Mouse (Mus musculus): ENCODE data around the gene Nav2. TPM values are rescaled to one million over a fixed set of nuclear protein-coding genes. Genes with fewer than 3 reads are reported as not detected.

Nav2 gene
- total and polyA plus RNA-seq, 3 experiments, result 20.4 to 49.9 (median 34.4) TPM

GRCm38 (mm10) chr7:49183696-49184095, 275.2 kb downstream of the Nav2 start:
- TF ChIP-seq EP300 (IDR thresholded peaks at IDR 0.05; ENCODE audit: insufficient read depth, low read depth, low read length) (no peak), CTCF (IDR thresholded peaks at IDR 0.05) (no peak), POLR2A (IDR thresholded peaks at IDR 0.05; ENCODE audit: insufficient read depth, low read depth, low read length) (no peak)
- Histone ChIP-seq H3K4me3 (no peak overlapping the region), H3K79me2 (replicated peaks; ENCODE audit: control insufficient read depth, insufficient read depth, low read length) (no peaks in the 10 kb centered on the region), H3K9ac (ENCODE audit: low read depth, low read length) (no peak overlapping the region), H3K27me3 (ENCODE audit: control insufficient read depth, insufficient read depth, low read length) (no peaks in the 10 kb centered on the region), H3K36me3 (ENCODE audit: control insufficient read depth, insufficient read depth, low read length) (no peaks in the 10 kb centered on the region), H3K4me1 (ENCODE audit: control insufficient read depth, insufficient read depth, low read length) (peaks cover 2% of the 10 kb centered on the region; the same call in 1 of the 2 replicates), H3K27ac (no peak overlapping the region)
- WGBS, result 51% methylated on average over 5 of the region's 5 CpGs
- intact Hi-C loops (cut with DNase I), result no loop called here
- no peak for DNase-seq

- H3K4me3 ChIP-seq, result no peak overlapping the region
- H3K9ac ChIP-seq (ENCODE audit: low read depth, low read length), result no peak overlapping the region
- intact Hi-C loops (cut with DNase I), result no loop called here
- H3K79me2 ChIP-seq (replicated peaks; ENCODE audit: control insufficient read depth, insufficient read depth, low read length), result no peaks in the 10 kb centered on the region
- H3K36me3 ChIP-seq (ENCODE audit: control insufficient read depth, insufficient read depth, low read length), result no peaks in the 10 kb centered on the region
- H3K27me3 ChIP-seq (ENCODE audit: control insufficient read depth, insufficient read depth, low read length), result no peaks in the 10 kb centered on the region
- DNase-seq, result no peak
- 85% methylated on average over 5 of the region's 5 CpGs for WGBS
- TF ChIP-seq CTCF (IDR thresholded peaks at IDR 0.05) (no peak), EP300 (IDR thresholded peaks at IDR 0.05; ENCODE audit: insufficient read depth, low read depth, low read length) (no peak), POLR2A (IDR thresholded peaks at IDR 0.05; ENCODE audit: insufficient read depth, low read depth, low read length) (no peak)
- peaks cover 2% of the 10 kb centered on the region; the same call in 1 of the 2 replicates for H3K4me1 ChIP-seq (ENCODE audit: control insufficient read depth, insufficient read depth, low read length)
- H3K27ac ChIP-seq, result no peak overlapping the region
These were observed 277.5 kb downstream of the Nav2 start for GRCm38 (mm10) chr7:49185991-49186390.

GRCm38 (mm10) chr7:49189364-49189763, 280.8 kb downstream of the Nav2 start:
- no peak for TF ChIP-seq CTCF (IDR thresholded peaks at IDR 0.05)
- TF ChIP-seq EP300 (IDR thresholded peaks at IDR 0.05; ENCODE audit: insufficient read depth, low read depth, low read length), result no peak
- TF ChIP-seq POLR2A (IDR thresholded peaks at IDR 0.05; ENCODE audit: insufficient read depth, low read depth, low read length), result no peak
- H3K9ac ChIP-seq (ENCODE audit: low read depth, low read length), result no peak overlapping the region
- no peak for DNase-seq
- no peaks in the 10 kb centered on the region; the same call in 1 of the 2 replicates for H3K4me1 ChIP-seq (ENCODE audit: control insufficient read depth, insufficient read depth, low read length)
- no peaks in the 10 kb centered on the region for H3K27me3 ChIP-seq (ENCODE audit: control insufficient read depth, insufficient read depth, low read length)
- H3K27ac ChIP-seq, result no peak overlapping the region
- WGBS, result 92% methylated on average over 5 of the region's 5 CpGs
- H3K79me2 ChIP-seq (replicated peaks; ENCODE audit: control insufficient read depth, insufficient read depth, low read length), result no peaks in the 10 kb centered on the region
- H3K4me3 ChIP-seq, result no peak overlapping the region
- intact Hi-C loops (cut with DNase I), result no loop called here
- H3K36me3 ChIP-seq (ENCODE audit: control insufficient read depth, insufficient read depth, low read length), result no peaks in the 10 kb centered on the region

- no peaks in the 10 kb centered on the region for H3K27me3 ChIP-seq (ENCODE audit: control insufficient read depth, insufficient read depth, low read length)
- no peak for DNase-seq
- no peak overlapping the region for H3K4me3 ChIP-seq
- WGBS, result 74% methylated on average over 4 of the region's 4 CpGs
- H3K36me3 ChIP-seq (ENCODE audit: control insufficient read depth, insufficient read depth, low read length), result no peaks in the 10 kb centered on the region
- TF ChIP-seq POLR2A (IDR thresholded peaks at IDR 0.05; ENCODE audit: insufficient read depth, low read depth, low read length), result no peak
- TF ChIP-seq CTCF (IDR thresholded peaks at IDR 0.05), result no peak
- H3K4me1 ChIP-seq (ENCODE audit: control insufficient read depth, insufficient read depth, low read length), result no peaks in the 10 kb centered on the region; the same call in 1 of the 2 replicates
- H3K79me2 ChIP-seq (replicated peaks; ENCODE audit: control insufficient read depth, insufficient read depth, low read length), result no peaks in the 10 kb centered on the region
- intact Hi-C loops (cut with DNase I), result no loop called here
- H3K27ac ChIP-seq, result no peak overlapping the region
- no peak overlapping the region for H3K9ac ChIP-seq (ENCODE audit: low read depth, low read length)
These were observed 281.9 kb downstream of the Nav2 start for GRCm38 (mm10) chr7:49190231-49190985.

GRCm38 (mm10) chr7:49191081-49191678, 282.7 kb downstream of the Nav2 start:
- no peaks in the 10 kb centered on the region for H3K79me2 ChIP-seq (replicated peaks; ENCODE audit: control insufficient read depth, insufficient read depth, low read length)
- no peak overlapping the region for H3K9ac ChIP-seq (ENCODE audit: low read depth, low read length)
- intact Hi-C loops (cut with DNase I), result no loop called here
- H3K27me3 ChIP-seq (ENCODE audit: control insufficient read depth, insufficient read depth, low read length), result no peaks in the 10 kb centered on the region
- no peak overlapping the region for H3K4me3 ChIP-seq
- H3K36me3 ChIP-seq (ENCODE audit: control insufficient read depth, insufficient read depth, low read length), result no peaks in the 10 kb centered on the region
- no peak overlapping the region for H3K27ac ChIP-seq
- no peak for TF ChIP-seq POLR2A (IDR thresholded peaks at IDR 0.05; ENCODE audit: insufficient read depth, low read depth, low read length)
- no peak for TF ChIP-seq EP300 (IDR thresholded peaks at IDR 0.05; ENCODE audit: insufficient read depth, low read depth, low read length)
- no peak for TF ChIP-seq CTCF (IDR thresholded peaks at IDR 0.05)
- DNase-seq, result no peak
- 53% methylated on average over 7 of the region's 7 CpGs for WGBS
- H3K4me1 ChIP-seq (ENCODE audit: control insufficient read depth, insufficient read depth, low read length), result no peaks in the 10 kb centered on the region; the same call in 1 of the 2 replicates

- intact Hi-C loops (cut with DNase I), result no loop called here
These were observed 283.7 kb downstream of the Nav2 start for GRCm38 (mm10) chr7:49192061-49192695.

More at GRCm38 (mm10) chr7:49192061-49192695, 283.7 kb downstream of the Nav2 start:
- Histone ChIP-seq H3K9ac (ENCODE audit: low read depth, low read length) (no peak overlapping the region), H3K36me3 (ENCODE audit: control insufficient read depth, insufficient read depth, low read length) (no peaks in the 10 kb centered on the region), H3K27me3 (ENCODE audit: control insufficient read depth, insufficient read depth, low read length) (no peaks in the 10 kb centered on the region), H3K4me1 (ENCODE audit: control insufficient read depth, insufficient read depth, low read length) (no peaks in the 10 kb centered on the region; the same call in 1 of the 2 replicates), H3K79me2 (replicated peaks; ENCODE audit: control insufficient read depth, insufficient read depth, low read length) (no peaks in the 10 kb centered on the region), H3K4me3 (no peak overlapping the region), H3K27ac (no peak overlapping the region)
- 48% methylated on average over 2 of the region's 2 CpGs for WGBS
- TF ChIP-seq EP300 (IDR thresholded peaks at IDR 0.05; ENCODE audit: insufficient read depth, low read depth, low read length), result no peak
- TF ChIP-seq POLR2A (IDR thresholded peaks at IDR 0.05; ENCODE audit: insufficient read depth, low read depth, low read length), result no peak
- no peak for TF ChIP-seq CTCF (IDR thresholded peaks at IDR 0.05)
- DNase-seq, result no peak

All from heart, adult 2 months (tissue).